In genomic region chr5:117889571-117889970, GRCm38 (mm10) we compare ENCODE assay signal across 13 mouse cellular contexts.
DNase-seq lines count a peak whose midpoint lies in the region; ATAC-seq and TF ChIP-seq lines count a peak whose summit lies in the region.
"Had no signal": no experiment of that assay in that cellular context is flagged by ENCODE, and none has a peak within 500 bp of the region (broad histone marks: within the 10 kb centered on the region; RNA-seq: fewer than 3 reads in every experiment).

No protein-coding gene starts in this region.

- WGBS in hindbrain, postnatal 0 days = 47% methylated on average over 8 of the region's 8 CpGs
- 78% methylated on average over 8 of the region's 8 CpGs for WGBS in hindbrain, embryonic 12.5 days

- no peak for ATAC-seq in hindbrain, postnatal 0 days
- ATAC-seq in hindbrain, embryonic 12.5 days (ENCODE audit: low FRiP score) = no peak
- ATAC-seq in monocyte, adult 5-6 weeks (replicated peaks; ENCODE audit: insufficient number of reproducible peaks, low FRiP score, low TSS enrichment, poor library complexity, severe bottlenecking) = no peak
- ATAC-seq in granulocyte monocyte progenitor cell, adult 5-6 weeks (replicated peaks; ENCODE audit: poor library complexity, severe bottlenecking) = no peak

- H3K4me2 ChIP-seq in hindbrain, postnatal 0 days (ENCODE audit: low read depth, low read length) = no peak overlapping the region
- H3K4me2 ChIP-seq in hindbrain, embryonic 12.5 days (replicated peaks) = no peak overlapping the region
- H3K4me2 ChIP-seq: embryonic facial prominence, embryonic 15.5 days; hindbrain, embryonic 13.5 days; midbrain, embryonic 12.5 days had no signal

- no peaks in the 10 kb centered on the region for H3K36me3 ChIP-seq in hindbrain, postnatal 0 days (ENCODE audit: insufficient read depth, low read length)
- H3K36me3 ChIP-seq in hindbrain, embryonic 12.5 days = no peaks in the 10 kb centered on the region
- H3K36me3 ChIP-seq: embryonic facial prominence, embryonic 15.5 days; heart, embryonic 10.5 days; hindbrain, embryonic 13.5 days; midbrain, embryonic 12.5 days had no signal

- no peaks in the 10 kb centered on the region for H3K27me3 ChIP-seq in hindbrain, postnatal 0 days (ENCODE audit: insufficient read depth, low read length)
- H3K27me3 ChIP-seq in hindbrain, embryonic 12.5 days = no peaks in the 10 kb centered on the region
- H3K27me3 ChIP-seq: embryonic facial prominence, embryonic 15.5 days had no signal

- H3K4me1 ChIP-seq in hindbrain, postnatal 0 days (ENCODE audit: insufficient read depth, low read length) = no peaks in the 10 kb centered on the region
- H3K4me1 ChIP-seq in hindbrain, embryonic 12.5 days = no peaks in the 10 kb centered on the region
- H3K4me1 ChIP-seq: hindbrain, embryonic 13.5 days; midbrain, embryonic 12.5 days had no signal

- H3K27ac ChIP-seq in hindbrain, postnatal 0 days = peak overlapping the region; percentile 16; the same call in 1 of the 2 replicates
- no peak overlapping the region for H3K27ac ChIP-seq in hindbrain, embryonic 12.5 days
- H3K27ac ChIP-seq: heart, embryonic 10.5 days; hindbrain, embryonic 13.5 days; midbrain, embryonic 12.5 days had no signal

- no peak overlapping the region for H3K9ac ChIP-seq in hindbrain, postnatal 0 days (replicated peaks; ENCODE audit: low read length)
- H3K9ac ChIP-seq in hindbrain, embryonic 12.5 days = no peak overlapping the region
- H3K9ac ChIP-seq: embryonic facial prominence, embryonic 15.5 days; hindbrain, embryonic 13.5 days; midbrain, embryonic 12.5 days had no signal

- TF ChIP-seq CTCF in hindbrain, postnatal 0 days (IDR thresholded peaks at IDR 0.05; ENCODE audit: low read depth) = no peak

- no peak overlapping the region for H3K4me3 ChIP-seq in hindbrain, postnatal 0 days (ENCODE audit: low read length)
- H3K4me3 ChIP-seq in hindbrain, embryonic 12.5 days = no peak overlapping the region
- H3K4me3 ChIP-seq: embryonic facial prominence, embryonic 15.5 days; heart, embryonic 10.5 days; hindbrain, embryonic 13.5 days; midbrain, embryonic 12.5 days had no signal

- DNase-seq in hindbrain, postnatal 0 days (ENCODE audit: low spot score) = peak; percentile 35
- peak; percentile 56 for DNase-seq in MN1 (ENCODE audit: low spot score)
- peak; percentile 60 to 64 for DNase-seq in adrenal gland, postnatal 36 days
- DNase-seq in cerebellum, postnatal 25 days = peak; percentile 97 to 99
- no peak for DNase-seq in layer of hippocampus, adult 18-20 months (ENCODE audit: low spot score in 2 of 2)
- DNase-seq: lung, adult 18-20 months had no signal

- no peaks in the 10 kb centered on the region for H3K9me3 ChIP-seq in hindbrain, postnatal 0 days (ENCODE audit: low read length)
- no peaks in the 10 kb centered on the region for H3K9me3 ChIP-seq in hindbrain, embryonic 12.5 days (replicated peaks)
- H3K9me3 ChIP-seq: embryonic facial prominence, embryonic 15.5 days; heart, embryonic 10.5 days; hindbrain, embryonic 13.5 days; midbrain, embryonic 12.5 days had no signal

Comparison
In these comparisons a context has a peak if more than half of its experiments do, and no peak if none do; other contexts are left out.
1. DNase-seq: peak in hindbrain, postnatal 0 days (single experiment), MN1 (single experiment), adrenal gland, postnatal 36 days (2 of 2) and cerebellum, postnatal 25 days (2 of 2); none in layer of hippocampus, adult 18-20 months (0 of 2).